Mouse (Mus musculus) thymus, adult 2 months (tissue): Measurements from ENCODE around the gene Cracr2a. TPM values are rescaled to one million over a fixed set of nuclear protein-coding genes. Genes with fewer than 3 reads are reported as not detected.

Experiments used
- DNase-seq: peaks from one replicate; pipeline ENCODE4 v3.0.0; 2021
- H3K27ac ChIP-seq: fragments of 200-500 bp; 2 replicates; pipeline ENCODE4 v1.5.1; 2012; ENCODE audit warnings: low read length, control low read depth; ENCODE audit not compliant: control insufficient read depth, insufficient read depth
- H3K27me3 ChIP-seq: fragments of 200-500 bp; 2 replicates; pipeline ENCODE4 v1.6.1; 2012; ENCODE audit warnings: mild to moderate bottlenecking, low read length, moderate library complexity, mixed read lengths; ENCODE audit not compliant: control insufficient read depth, insufficient read depth
- H3K36me3 ChIP-seq: fragments of 200-500 bp; 2 replicates; pipeline ENCODE4 v1.6.1; 2012; ENCODE audit warnings: mild to moderate bottlenecking, low read length, moderate library complexity; ENCODE audit not compliant: control insufficient read depth, insufficient read depth
- H3K4me1 ChIP-seq: fragments of 200-500 bp; replicated peaks from 2 replicates; pipeline ENCODE4 v1.6.1; 2012; ENCODE audit warnings: low read length; ENCODE audit not compliant: control insufficient read depth, insufficient read depth
- H3K4me3 ChIP-seq: fragments of 200-500 bp; 2 replicates; pipeline ENCODE4 v1.5.1; 2012; ENCODE audit warnings: mild to moderate bottlenecking, low read length, control low read depth, moderate library complexity; ENCODE audit not compliant: control insufficient read depth, insufficient read depth
- CTCF ChIP-seq: fragments of 200-500 bp; IDR thresholded peaks from 2 replicates; pipeline ENCODE4 v1.5.1; 2012; ENCODE audit warnings: mild to moderate bottlenecking, control low read depth, low read length, moderate library complexity, borderline replicate concordance; ENCODE audit not compliant: control insufficient read depth, poor library complexity, insufficient read depth; ENCODE audit errors: extremely low read depth
- POLR2A ChIP-seq: fragments of 200-500 bp; IDR thresholded peaks from 2 replicates; pipeline ENCODE4 v1.6.1; 2012; ENCODE audit warnings: mild to moderate bottlenecking, low read length, control low read depth, moderate library complexity; ENCODE audit not compliant: control insufficient read depth, poor library complexity, insufficient read depth; ENCODE audit errors: extremely low read depth
- WGBS: fragments of 180-500 bp; shearing (Covaris S2); methylation state at CpG from one replicate; pipeline ENCODE4 v1.1.7; 2018; 5-methylcytosine and 5-hydroxymethylcytosine counted together
- polyA plus RNA-seq: library from polyadenylated mRNA; depleted of rRNA; stranded (reverse); fragments of >200 nt; gene quantifications from 2 replicates; pipeline ENCODE4 v1.2.3, GENCODE M21; 2012

Gene Cracr2a
- polyA plus RNA-seq, 1 experiment, result 6.2 TPM

- Histone ChIP-seq H3K36me3 (no peaks in the 10 kb centered on the region), H3K4me1 (peaks cover 25% of the 10 kb centered on the region), H3K4me3 (no peak overlapping the region), H3K27me3 (no peaks in the 10 kb centered on the region), H3K27ac (no peak overlapping the region)
- WGBS, result 72% methylated on average over 4 of the region's 4 CpGs
- no peak for DNase-seq
- TF ChIP-seq POLR2A (no peak), CTCF (no peak)
These were observed 16.6 kb downstream of the Cracr2a start for GRCm38 (mm10) chr6:127577688-127578087.

- no peaks in the 10 kb centered on the region for H3K36me3 ChIP-seq
- no peak for DNase-seq
- H3K4me1 ChIP-seq, result peaks cover 28% of the 10 kb centered on the region
These were observed 17.2 kb downstream of the Cracr2a start for GRCm38 (mm10) chr6:127578316-127578715.

GRCm38 (mm10) chr6:127578810-127579209 lies 17.7 kb downstream of the Cracr2a start:
- no peak for TF ChIP-seq POLR2A
- no peak for TF ChIP-seq CTCF
- Histone ChIP-seq H3K27ac (no peak overlapping the region), H3K27me3 (no peaks in the 10 kb centered on the region), H3K36me3 (no peaks in the 10 kb centered on the region), H3K4me3 (no peak overlapping the region), H3K4me1 (peaks cover 31% of the 10 kb centered on the region)
- 97% methylated on average over 5 of the region's 5 CpGs for WGBS
- no peak for DNase-seq

More at GRCm38 (mm10) chr6:127578316-127578715, 17.2 kb downstream of the Cracr2a start:
- 93% methylated on average over 7 of the region's 7 CpGs for WGBS
- no peak for TF ChIP-seq POLR2A
- TF ChIP-seq CTCF, result no peak
- no peak overlapping the region for H3K27ac ChIP-seq
- H3K27me3 ChIP-seq, result no peaks in the 10 kb centered on the region
- no peak overlapping the region for H3K4me3 ChIP-seq

GRCm38 (mm10) chr6:127581915-127582314 lies 20.8 kb downstream of the Cracr2a start:
- Histone ChIP-seq H3K4me3 (peak overlapping the region; percentile 50), H3K36me3 (no peaks in the 10 kb centered on the region), H3K27me3 (no peaks in the 10 kb centered on the region), H3K27ac (peak overlapping the region; percentile 84), H3K4me1 (peaks cover 20% of the 10 kb centered on the region)
- DNase-seq, result peak; percentile 59
- TF ChIP-seq POLR2A (no peak), CTCF (no peak)
- WGBS, result 3% methylated on average over 12 of the region's 12 CpGs

- Histone ChIP-seq H3K27me3 (no peaks in the 10 kb centered on the region), H3K27ac (peak overlapping the region; percentile 84), H3K4me3 (peak overlapping the region; percentile 50), H3K4me1 (peaks cover 17% of the 10 kb centered on the region), H3K36me3 (no peaks in the 10 kb centered on the region)
- under 1% methylated on average over 15 of the region's 15 CpGs for WGBS
- peak; percentile 87 for DNase-seq
- no peak for TF ChIP-seq POLR2A
- TF ChIP-seq CTCF, result no peak
These were observed 21.4 kb downstream of the Cracr2a start for GRCm38 (mm10) chr6:127582391-127583176.

- DNase-seq, result no peak
- no peaks in the 10 kb centered on the region for H3K27me3 ChIP-seq
- no peak overlapping the region for H3K27ac ChIP-seq
- TF ChIP-seq CTCF (no peak), POLR2A (no peak)
- H3K4me1 ChIP-seq, result peaks cover 22% of the 10 kb centered on the region
- H3K4me3 ChIP-seq, result no peak overlapping the region
- H3K36me3 ChIP-seq, result no peaks in the 10 kb centered on the region; the same call in 1 of the 2 replicates
- 18% methylated on average over 3 of the region's 3 CpGs for WGBS
These were observed 30.3 kb downstream of the Cracr2a start for GRCm38 (mm10) chr6:127591467-127591866.

- WGBS, result 28% methylated on average over 4 of the region's 4 CpGs
- Histone ChIP-seq H3K27ac (no peak overlapping the region), H3K27me3 (no peaks in the 10 kb centered on the region), H3K36me3 (no peaks in the 10 kb centered on the region; the same call in 1 of the 2 replicates), H3K4me1 (peaks cover 22% of the 10 kb centered on the region), H3K4me3 (no peak overlapping the region)
- no peak for TF ChIP-seq CTCF
- TF ChIP-seq POLR2A, result no peak
- peak; percentile 27 for DNase-seq
These were observed 32.3 kb downstream of the Cracr2a start for GRCm38 (mm10) chr6:127593487-127593886.
